Mouse (Mus musculus) small intestine, adult 2 months (tissue): ENCODE measurements around the gene Serpinh1.

Experiments
- CTCF ChIP-seq: fragments of 200-500 bp; IDR thresholded peaks from 2 replicates; pipeline ENCODE4 v1.5.1; 2012; ENCODE audit warnings: low read depth, mild to moderate bottlenecking, control low read depth, inconsistent platforms, low read length, moderate library complexity, mixed read lengths; ENCODE audit not compliant: insufficient replicate concordance, insufficient read length; ENCODE audit errors: extremely low read depth
- POLR2A ChIP-seq: fragments of 200-500 bp; IDR thresholded peaks from 2 replicates; pipeline ENCODE4 v1.6.1; 2012; ENCODE audit warnings: low read depth, mild to moderate bottlenecking, control low read depth, inconsistent platforms, low read length, moderate library complexity

DNA sequence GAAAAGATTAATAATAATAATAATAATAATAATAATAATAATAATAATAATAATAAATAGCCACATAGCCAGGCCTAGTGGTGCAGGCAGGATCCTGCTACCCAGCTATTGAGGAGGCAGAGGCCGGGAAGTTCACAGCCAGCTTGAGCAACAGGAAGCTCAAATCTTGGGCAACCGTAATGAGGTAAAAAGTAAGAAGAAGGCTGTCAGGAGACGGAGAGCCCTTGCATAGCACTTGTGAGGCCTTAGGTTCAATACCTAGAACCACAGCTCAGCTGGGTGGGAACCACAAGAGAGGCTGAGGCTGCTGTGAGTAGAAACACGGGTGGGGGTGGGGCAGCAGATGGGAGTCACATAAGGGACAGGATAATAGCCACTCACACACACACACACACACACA lies 38.5 kb downstream of the Serpinh1 start:
- TF ChIP-seq CTCF = no peak
- no peak for TF ChIP-seq POLR2A
